Mouse (Mus musculus) cerebellum, adult 9-11 months (tissue): Measurements from ENCODE around the gene Rin2.

Experiments
- DNase-seq: peaks from one replicate; pipeline ENCODE4 v3.0.0; 2022

Rin2 gene

GRCm38 (mm10) chr2:145832836-145833221, 157.8 kb downstream of the Rin2 start:
- no peak for DNase-seq

- no peak for DNase-seq
Measured at GRCm38 (mm10) chr2:145833341-145833740, 158.3 kb downstream of the Rin2 start.

DNA sequence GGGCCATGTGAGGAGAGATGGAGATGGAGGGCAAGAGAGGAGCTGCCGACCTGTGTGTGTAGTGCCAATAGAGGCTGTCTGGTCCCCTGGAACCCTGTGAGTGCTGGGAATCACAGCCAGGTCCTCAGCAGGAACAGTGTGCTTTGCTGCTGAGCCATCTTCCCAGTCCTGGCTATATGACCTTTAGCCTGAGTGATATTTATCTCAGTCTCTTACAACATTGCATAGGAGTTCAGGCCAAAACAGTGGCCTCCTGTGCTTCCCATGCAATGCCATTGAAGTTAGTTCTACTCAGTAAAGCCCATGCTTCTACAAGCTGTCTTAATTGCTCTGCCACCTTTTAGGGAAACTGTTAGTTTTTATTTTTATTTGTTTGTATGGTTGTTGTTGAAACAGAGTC, 160.9 kb downstream of the Rin2 start:
- no peak for DNase-seq

GRCm38 (mm10) chr2:145838675-145839074, 163.7 kb downstream of the Rin2 start:
- no peak for DNase-seq

GRCm38 (mm10) chr2:145839565-145840315, 164.7 kb downstream of the Rin2 start:
- no peak for DNase-seq

- no peak for DNase-seq
Measured at GRCm38 (mm10) chr2:145840320-145840719, 165.3 kb downstream of the Rin2 start.

GRCm38 (mm10) chr2:145840910-145841870, 166.2 kb downstream of the Rin2 start:
- DNase-seq, result no peak

GRCm38 (mm10) chr2:145843322-145843721, 168.3 kb downstream of the Rin2 start:
- no peak for DNase-seq

GRCm38 (mm10) chr2:145846595-145846994, 171.6 kb downstream of the Rin2 start:
- DNase-seq, result no peak

DNA sequence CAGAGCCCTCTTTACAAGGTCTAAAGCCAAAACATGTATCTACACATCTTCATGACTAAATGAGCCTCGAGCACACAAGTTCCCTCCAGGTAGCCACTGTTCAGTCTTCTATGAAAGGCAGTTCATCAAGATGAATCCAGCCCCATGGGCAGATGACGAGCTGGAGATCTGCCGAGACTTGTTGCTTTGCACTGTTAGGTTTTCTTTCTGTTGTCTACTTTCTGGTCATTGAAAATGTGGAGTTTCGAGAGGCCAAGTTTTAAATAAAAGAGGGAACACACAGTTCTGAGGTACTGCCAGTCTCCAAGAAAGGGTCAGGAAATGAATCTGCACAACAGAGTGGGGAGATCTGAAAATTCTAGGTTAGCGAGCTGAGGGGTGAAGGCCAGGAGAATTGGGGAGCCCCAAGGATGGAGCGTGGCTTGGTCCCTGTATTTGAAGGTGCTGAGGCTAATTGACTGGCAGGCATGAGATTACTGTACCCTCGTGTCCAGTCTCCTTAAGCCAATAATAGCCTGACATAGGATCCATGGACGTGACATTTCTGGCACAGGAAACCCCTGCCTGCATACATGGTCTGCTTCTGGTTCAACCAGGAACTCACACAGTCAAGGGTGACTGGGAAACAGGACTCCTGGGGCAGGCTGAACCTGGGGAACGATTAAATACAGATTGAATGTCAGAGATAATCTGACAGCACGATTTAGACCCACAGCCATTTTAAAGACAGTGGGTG, 174.3 kb downstream of the Rin2 start:
- DNase-seq, result no peak

- no peak for DNase-seq
Measured at GRCm38 (mm10) chr2:145850779-145851178, 175.8 kb downstream of the Rin2 start.

GRCm38 (mm10) chr2:145855831-145856230, 180.8 kb downstream of the Rin2 start:
- no peak for DNase-seq

- DNase-seq, result no peak
Measured at GRCm38 (mm10) chr2:145857864-145858263, 182.8 kb downstream of the Rin2 start.

- peak; percentile 61 for DNase-seq
Measured at GRCm38 (mm10) chr2:145859442-145859931, 184.5 kb downstream of the Rin2 start.

GRCm38 (mm10) chr2:145859932-145860801, 185.2 kb downstream of the Rin2 start:
- DNase-seq, result peak; percentile 83

GRCm38 (mm10) chr2:145861193-145862123, 186.4 kb downstream of the Rin2 start:
- no peak for DNase-seq

- DNase-seq, result no peak
Measured at GRCm38 (mm10) chr2:145862206-145862817, 187.3 kb downstream of the Rin2 start.

DNA sequence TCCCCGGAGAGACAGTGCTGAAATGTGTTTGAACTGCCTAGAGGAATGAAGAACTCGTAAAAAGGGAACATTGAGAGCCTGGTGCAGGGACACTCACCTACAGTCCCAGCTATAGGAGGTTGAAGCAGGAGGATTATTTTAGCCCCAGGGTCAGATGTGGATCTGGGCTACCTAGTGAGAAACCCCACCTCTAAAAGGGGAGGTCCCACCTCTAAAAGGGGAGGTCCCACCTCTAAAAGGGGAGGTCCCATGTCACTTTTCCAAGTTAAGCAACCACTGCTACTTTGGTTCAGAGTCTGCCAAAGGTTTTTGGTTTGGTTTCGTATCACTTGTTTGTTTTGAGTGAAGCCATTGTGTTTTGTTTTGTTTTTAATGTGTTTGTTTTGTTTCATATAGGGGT, 190.3 kb downstream of the Rin2 start:
- DNase-seq, result no peak

- DNase-seq, result no peak
Measured at GRCm38 (mm10) chr2:145866238-145866637, 191.2 kb downstream of the Rin2 start.

DNA sequence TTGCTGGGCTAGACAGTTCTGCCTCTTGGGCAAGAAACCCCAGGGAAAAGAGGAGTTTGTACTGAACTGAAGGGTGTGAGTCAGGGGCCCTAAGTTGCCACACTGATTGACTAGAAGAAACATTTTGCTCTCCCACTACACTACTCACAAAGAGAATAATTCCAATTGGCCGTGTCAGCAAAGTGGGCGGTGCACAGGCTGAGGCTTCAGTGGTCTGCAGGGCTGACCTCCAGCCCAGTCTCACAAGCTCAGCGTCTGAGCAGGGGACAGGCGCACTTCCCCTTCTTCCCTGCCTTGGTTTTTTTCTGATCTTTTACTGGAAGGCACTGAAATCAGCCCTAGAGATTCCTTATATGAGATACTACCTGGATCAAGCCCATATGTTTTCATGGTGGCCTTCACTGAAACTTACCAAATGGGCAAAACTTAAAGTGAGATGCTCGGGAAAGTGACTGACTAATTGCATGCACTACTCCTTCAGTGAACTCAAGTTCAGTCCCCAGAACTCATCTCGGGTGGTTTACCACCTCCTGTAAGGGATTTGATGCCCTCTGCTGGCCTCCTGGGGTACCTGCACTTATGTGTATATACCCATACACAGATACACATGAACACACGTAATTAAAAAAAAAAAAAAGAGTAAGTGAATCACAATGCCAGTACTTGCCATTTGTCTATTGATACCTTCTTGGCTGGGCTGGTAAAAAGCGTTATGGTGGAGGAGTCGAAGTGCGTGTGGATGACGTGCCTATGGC, 191.9 kb downstream of the Rin2 start:
- DNase-seq, result no peak
